Mouse (Mus musculus) inflammation-experienced regulatory T-cells, adult 6 months (primary cell): ENCODE measurements around the gene Camk2n2. TPM values are rescaled to one million over a fixed set of nuclear protein-coding genes. Genes with fewer than 3 reads are reported as not detected.

Experiments used
- ATAC-seq: one replicate; pipeline ENCODE4 v1.8.0; 2017
- polyA plus RNA-seq, 3 experiments: library from polyadenylated mRNA; unstranded; fragments of 100-300 nt; shearing (Covaris generic); gene quantifications; one replicate each; pipeline ENCODE4 v1.2.1; 2017

Camk2n2 gene
- polyA plus RNA-seq, 3 experiments from 2014 or later, result 0.43 TPM; not detected in 2

DNA sequence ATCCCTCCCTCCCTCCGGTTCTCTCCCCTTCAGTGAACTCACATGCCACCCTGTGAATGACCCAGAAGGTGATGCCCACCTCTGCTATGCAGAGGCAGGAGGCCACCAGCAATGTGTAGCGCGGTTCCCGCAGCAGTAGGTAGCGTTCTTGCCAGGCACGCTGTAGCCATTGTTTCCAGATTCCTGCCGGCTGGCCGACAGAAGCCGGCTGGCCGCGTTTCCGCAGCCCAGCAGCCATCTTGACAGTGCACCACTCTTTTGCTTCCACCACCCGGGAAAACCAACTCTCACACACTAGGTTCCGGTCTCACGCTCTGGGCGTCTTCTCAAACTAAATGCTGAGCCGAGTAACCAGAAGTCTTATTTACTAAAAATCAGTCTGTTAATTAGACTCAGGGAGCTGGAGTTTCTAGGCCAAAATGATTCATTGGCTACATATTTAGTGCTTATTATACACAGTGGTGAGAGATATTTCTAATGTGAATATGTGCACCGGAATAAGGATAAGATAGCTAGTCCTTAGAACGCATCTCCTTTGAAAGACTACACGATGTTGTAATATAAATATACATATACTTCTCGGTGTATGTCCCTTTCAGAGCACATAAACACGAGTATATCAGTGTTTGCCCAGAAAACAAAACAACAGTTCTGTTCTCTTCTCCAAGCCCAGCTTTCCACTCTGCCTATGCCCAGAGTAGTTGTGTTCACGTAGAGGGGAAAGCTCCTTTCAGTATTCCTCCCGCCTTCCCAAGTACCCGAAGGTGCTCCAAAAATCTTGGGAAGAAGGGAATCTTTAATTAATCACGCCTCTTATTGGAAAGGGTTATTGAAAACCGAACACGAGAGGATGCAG is 10.4 kb downstream of the Camk2n2 start:
- peak; percentile 66 for ATAC-seq

DNA sequence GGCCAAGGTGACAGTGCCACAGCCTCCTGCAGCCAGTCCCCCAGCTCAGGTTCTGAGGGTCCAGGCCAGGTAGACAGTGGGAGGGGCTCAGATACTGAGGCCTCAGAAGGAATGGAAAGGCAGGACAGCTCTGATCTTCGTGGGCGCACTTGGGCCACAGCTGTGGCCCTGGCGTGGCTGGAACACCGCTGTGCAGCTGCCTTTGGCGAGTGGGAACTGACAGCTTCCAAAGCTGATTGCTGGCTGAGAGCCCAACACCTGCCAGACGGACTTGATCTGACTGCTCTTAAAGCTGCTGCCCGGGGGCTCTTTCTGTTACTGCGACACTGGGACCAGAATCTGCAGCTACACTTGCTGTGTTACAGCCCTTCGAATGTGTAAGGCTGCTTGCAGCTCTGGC is 16.4 kb downstream of the Camk2n2 start:
- ATAC-seq, result no peak

DNA sequence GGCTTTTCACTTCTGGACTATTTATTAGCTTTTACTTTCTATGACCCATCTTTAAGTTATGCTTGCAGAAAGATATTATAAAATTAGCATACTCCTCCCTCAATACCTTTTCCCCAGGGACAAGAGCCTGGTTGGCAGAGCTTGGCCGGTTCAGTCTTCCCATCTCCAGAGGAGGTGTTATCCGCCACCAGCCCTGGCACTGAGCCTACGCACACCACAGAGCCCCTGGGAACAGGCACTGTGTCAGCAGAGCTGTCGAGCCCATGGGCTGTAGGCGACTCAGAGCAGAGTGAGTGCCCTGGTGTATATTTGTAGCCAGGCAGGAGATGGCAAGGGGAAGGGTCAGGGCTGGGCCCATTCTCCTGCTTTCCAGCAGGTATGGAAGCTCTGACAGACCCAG is 20.6 kb downstream of the Camk2n2 start:
- ATAC-seq, result no peak

DNA sequence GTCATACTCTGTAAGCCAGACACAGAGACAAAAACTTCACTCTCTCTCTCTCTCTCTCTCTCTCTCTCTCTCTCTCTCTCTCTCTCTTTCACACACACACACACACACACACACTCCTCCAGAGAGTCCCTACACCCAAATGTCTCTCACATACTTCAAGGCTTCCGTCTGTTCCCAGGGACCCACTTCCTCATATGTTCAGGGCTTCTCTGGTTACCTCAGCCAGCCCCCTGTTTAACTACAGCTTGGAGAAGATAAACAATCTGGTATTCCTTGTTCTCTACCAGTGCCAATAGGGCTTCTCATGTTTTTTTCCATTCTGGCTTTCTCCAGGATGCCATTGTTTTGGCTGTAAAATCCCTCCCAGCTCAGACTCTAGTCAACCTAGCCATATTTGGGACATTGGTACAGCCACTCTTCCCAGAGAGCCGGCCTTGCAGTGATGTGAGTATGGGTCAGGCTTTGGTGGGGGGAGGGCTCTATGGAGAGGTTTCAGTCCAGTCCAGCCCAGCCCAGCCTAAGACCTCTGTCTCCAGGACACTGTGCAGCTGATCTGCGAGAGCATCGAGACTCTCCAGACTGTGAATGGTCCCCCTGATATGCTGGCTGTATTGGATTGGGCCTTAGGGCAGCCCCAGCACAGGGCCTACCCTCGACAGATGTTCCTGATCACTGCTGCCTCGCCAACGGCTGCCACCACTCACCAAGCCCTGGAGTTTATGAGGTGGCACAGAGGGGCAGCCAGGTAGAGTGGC is 24.2 kb downstream of the Camk2n2 start:
- no peak for ATAC-seq

DNA sequence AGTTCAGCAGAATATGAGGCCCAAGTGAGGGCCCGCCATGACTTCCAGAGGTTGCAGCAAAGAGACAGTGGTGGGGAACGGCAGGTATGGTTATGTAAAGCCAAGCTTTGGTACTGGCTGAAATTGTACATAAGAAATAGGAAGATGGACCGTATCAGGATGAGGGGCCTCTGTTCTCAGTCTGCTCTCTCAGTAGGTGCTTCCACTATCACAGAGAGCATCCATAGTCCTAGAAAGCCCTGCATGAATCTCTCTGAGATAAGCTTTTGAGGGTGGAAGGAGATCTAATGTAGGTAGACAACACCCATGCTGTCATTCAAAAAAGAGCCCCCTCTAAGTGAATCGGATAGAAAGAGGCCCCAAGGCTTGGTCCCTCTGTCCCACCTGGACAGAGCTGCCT is 25.4 kb downstream of the Camk2n2 start:
- ATAC-seq, result no peak

DNA sequence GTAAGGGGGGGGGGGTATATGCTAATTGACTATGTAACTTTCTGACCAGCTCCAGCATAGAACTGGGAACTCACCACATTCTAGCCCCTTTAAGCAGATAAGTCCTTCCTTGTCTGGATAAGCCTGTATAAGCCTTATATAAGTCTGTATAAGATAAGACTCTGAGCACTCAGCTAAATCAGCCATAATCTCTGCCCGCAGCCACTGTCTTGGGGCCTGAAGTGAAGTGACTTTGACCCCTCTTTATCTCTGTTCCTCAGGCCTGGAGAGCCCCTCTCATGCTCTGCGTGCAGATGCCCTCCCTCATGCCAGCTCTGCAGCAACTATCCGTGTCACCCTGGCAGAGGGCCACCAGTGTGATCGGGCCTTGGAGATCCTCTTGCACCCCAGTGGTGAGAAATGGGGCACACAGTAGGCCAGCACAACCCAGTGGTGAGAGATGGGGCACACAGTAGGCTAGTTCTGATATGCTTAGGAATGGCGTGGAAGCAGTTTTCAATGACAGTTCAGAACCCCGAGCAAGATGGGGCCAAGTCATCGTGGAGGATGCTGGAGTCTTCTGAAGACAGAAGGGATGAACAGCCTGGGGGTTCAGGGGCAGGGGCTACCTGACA is 25.9 kb downstream of the Camk2n2 start:
- no peak for ATAC-seq

DNA sequence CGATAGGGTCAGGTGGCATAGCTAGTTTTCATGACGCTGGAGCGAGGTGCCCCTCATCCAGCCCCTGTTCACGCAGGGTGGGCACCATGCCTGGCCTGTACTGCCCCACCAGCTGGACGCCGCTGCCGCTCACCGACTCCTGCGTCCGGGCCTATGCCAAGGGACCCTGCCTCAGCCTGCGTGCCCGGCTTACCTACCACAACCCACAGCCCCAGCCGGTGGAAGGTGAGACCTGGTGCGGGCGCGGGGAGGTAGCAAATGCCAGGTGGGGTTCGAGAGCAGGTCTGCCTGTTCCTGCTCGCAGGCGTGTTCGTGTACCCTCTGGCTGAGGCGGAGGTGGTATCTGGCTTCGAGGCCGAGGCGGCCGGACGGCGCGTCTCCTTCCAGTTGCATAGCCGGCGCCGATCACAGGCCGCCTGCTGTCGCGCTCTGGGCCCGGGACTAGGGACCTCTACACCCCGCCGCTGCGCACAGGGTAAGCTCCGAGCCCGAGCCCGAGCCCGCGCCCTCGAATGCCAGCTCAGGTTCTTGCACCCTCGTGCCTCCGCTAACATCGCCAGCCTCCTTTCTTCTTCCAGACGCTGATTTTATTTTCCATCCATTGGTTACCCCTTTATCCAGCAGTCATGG is 29.9 kb downstream of the Camk2n2 start:
- no peak for ATAC-seq

DNA sequence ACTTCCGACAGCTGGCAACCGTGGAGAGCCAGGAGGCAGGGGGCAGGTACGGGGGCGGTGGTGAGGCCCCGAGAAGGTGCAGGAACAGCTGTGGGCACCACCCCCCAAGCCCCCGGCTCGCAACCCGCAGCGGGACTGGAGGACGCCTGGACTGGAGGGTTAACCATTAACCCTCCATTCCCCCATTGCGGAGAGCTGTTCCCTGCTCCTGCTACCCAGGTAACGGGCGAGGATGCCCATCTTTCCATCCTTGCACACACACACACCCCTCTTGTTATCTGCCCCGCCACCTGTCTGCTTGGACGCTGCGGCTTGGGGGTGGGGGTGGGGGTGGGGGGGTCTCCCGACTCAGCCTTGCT is 30.4 kb downstream of the Camk2n2 start:
- ATAC-seq, result no peak

DNA sequence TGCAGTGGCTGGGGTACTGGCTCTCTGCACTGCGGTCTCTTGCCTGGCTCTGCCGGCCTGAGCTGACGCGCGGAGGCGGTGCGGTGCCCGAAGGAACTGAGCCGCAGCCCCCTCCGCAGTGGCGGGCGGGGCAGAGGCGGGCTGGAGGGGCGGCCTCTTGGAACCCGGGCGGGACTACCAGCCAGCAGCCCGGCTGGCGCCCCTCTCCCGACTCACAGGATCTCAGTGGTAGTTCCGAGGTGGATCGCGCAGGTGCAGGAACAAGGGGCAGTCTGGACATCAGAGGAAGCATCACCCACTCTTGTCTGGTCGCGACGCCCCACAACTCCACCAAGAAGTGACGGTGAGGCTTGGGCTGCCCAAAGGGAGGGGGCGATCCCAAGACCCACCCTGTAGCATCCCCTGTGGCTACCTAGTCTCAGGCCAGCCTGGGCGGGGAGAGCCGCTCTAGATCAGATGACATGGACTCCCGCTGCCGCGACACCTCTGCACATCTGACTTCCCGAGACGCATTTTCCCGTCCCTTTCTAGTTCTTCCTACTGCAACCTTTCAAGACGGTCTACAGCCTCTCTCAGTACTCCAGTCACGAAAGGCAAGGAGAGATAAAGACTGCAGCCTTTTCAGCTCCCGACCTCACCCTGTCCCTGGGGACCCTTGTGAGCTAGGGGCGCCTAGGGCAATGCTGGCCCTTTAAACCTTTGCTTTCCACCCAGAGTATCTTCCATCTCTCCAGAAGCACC is 31.0 kb downstream of the Camk2n2 start:
- ATAC-seq, result no peak

DNA sequence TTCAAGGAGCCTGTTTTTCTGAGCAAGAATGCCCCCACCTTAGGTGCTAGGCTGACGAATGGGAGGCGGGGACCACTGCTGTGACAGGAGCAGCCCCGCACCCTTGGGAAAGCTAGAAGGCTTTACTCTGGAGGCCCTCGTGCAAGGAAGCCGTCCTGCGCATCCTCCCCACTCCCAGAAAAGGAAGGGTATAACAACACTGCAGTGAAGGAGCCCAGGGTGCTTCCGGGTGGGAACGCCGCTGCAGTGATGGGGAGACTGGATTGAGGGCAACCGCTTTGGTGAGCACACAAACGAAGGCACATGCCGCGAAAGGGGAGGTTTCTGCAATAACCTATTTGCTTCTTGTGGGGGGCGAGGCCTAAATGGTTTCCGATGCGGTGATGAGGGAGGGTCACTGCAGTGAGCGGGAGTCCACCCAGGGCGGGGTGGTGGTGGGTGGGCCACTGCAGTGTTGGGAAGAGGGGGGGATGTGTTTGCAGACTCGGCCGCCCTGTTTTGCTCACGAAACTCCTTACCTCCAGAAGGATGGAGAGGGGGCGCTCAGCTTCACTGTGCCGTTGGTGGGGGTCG is 31.6 kb downstream of the Camk2n2 start, which contains the start of gene Vwa5b2:
Vwa5b2 (plus strand) TSS at position 106 of the 573 bp plus-strand sequence.
- ATAC-seq, result no peak

Other genes starting within 250 kb of the Camk2n2 start
- 10 to 100 TPM; 20.5 to 39.1 (median 35.7) TPM for gene Abcc5, start 194.9 kb downstream of the Camk2n2 start, polyA plus RNA-seq
- gene Eif2b5, start 122.5 kb downstream of the Camk2n2 start, polyA plus RNA-seq, result 10 to 100 TPM; 13.1 to 19.0 (median 14.8) TPM
- gene Dvl3, start 104.3 kb downstream of the Camk2n2 start, polyA plus RNA-seq, result 10 to 100 TPM; 10.9 to 19.2 (median 12.4) TPM
- 100 to 1,000 TPM; 494 to 560 (median 499) TPM for gene Ap2m1, start 85.8 kb downstream of the Camk2n2 start, polyA plus RNA-seq
- 10 to 100 TPM; 49.8 to 94.5 (median 71.5) TPM for gene Abcf3, start 72.7 kb downstream of the Camk2n2 start, polyA plus RNA-seq
- under 1 TPM in 2 of 3 experiments, not detected in 1; 0.24 to 0.31 TPM for gene Vwa5b2, start 31.8 kb downstream of the Camk2n2 start, polyA plus RNA-seq
- gene Eef1akmt4, start 9.7 kb downstream of the Camk2n2 start, polyA plus RNA-seq, result 10 to 100 TPM; 12.0 to 19.3 (median 18.7) TPM
- not detected for gene Gm49333, start 9.7 kb downstream of the Camk2n2 start, polyA plus RNA-seq
- 10 to 100 TPM; 22.7 to 33.7 (median 28.4) TPM for gene Alg3, start 9.6 kb downstream of the Camk2n2 start, polyA plus RNA-seq
- gene Ece2, start 8.5 kb upstream of the Camk2n2 start, polyA plus RNA-seq, result not detected
- gene Psmd2, start 30.4 kb upstream of the Camk2n2 start, polyA plus RNA-seq, result 100 to 1,000 TPM; 135 to 198 (median 183) TPM
- gene Eif4g1, start 47.0 kb upstream of the Camk2n2 start, polyA plus RNA-seq, result 10 to 100 TPM; 48.9 to 68.0 (median 51.3) TPM
- under 1 TPM; 0.30 to 0.78 (median 0.59) TPM for gene Fam131a, start 72.0 kb upstream of the Camk2n2 start, polyA plus RNA-seq
- 10 to 100 TPM; 63.1 to 71.1 (median 64.1) TPM for gene Polr2h, start 96.4 kb upstream of the Camk2n2 start, polyA plus RNA-seq
- 1 to 10 TPM in 1 of 3 experiments, under 1 TPM in 2; 0.48 to 1.2 (median 0.79) TPM for gene Clcn2, start 96.5 kb upstream of the Camk2n2 start, polyA plus RNA-seq
- gene Chrd, start 111.8 kb upstream of the Camk2n2 start, polyA plus RNA-seq, result not detected
- gene Thpo, start 113.2 kb upstream of the Camk2n2 start, polyA plus RNA-seq, result not detected